Mouse (Mus musculus): ENCODE results near the gene Mtnr1b. TPM values are rescaled to one million over a fixed set of nuclear protein-coding genes. Genes with fewer than 3 reads are reported as not detected.
"Not testable (repeated sequence)": the region's sequence is repeated elsewhere in the genome, so short reads cannot be mapped to it uniquely, and the experiment has no call there.

Mtnr1b gene
- polyA plus RNA-seq, 1 experiment from 2014 or later = not detected

DNA sequence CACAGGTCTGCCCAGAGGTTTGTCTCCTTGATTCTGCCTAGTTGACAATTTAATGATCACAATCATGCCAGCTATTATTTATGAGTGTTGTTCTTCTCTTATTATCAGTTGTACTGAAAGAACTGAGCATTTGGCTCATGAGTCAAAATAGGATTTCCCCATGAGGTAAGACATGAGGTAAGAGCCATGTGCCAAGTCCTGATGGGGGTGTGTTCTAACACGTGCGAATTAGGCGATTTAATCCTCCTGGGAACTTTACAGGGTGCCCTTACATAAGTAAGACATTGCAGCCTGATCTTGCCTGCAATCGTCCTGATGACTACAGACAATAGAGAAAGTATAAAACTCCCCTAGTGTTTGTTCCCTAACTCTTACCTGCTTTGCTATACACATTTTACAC lies 4.9 kb downstream of the Mtnr1b start:
- H3K4me1 ChIP-seq = no peaks in the 10 kb centered on the region
- WGBS = 72% methylated on average over 4 of the region's 4 CpGs
- no peak overlapping the region for H3K9ac ChIP-seq
- H3K4me2 ChIP-seq (replicated peaks) = no peak overlapping the region
- no peak overlapping the region for H3K27ac ChIP-seq
- no peaks in the 10 kb centered on the region for H3K36me3 ChIP-seq
- H3K9me3 ChIP-seq (replicated peaks) = no peaks in the 10 kb centered on the region
- no peak for ATAC-seq (ENCODE audit: low FRiP score)
- H3K27me3 ChIP-seq = peaks cover 9% of the 10 kb centered on the region; the same call in 1 of the 2 replicates
- no peak overlapping the region for H3K4me3 ChIP-seq

DNA sequence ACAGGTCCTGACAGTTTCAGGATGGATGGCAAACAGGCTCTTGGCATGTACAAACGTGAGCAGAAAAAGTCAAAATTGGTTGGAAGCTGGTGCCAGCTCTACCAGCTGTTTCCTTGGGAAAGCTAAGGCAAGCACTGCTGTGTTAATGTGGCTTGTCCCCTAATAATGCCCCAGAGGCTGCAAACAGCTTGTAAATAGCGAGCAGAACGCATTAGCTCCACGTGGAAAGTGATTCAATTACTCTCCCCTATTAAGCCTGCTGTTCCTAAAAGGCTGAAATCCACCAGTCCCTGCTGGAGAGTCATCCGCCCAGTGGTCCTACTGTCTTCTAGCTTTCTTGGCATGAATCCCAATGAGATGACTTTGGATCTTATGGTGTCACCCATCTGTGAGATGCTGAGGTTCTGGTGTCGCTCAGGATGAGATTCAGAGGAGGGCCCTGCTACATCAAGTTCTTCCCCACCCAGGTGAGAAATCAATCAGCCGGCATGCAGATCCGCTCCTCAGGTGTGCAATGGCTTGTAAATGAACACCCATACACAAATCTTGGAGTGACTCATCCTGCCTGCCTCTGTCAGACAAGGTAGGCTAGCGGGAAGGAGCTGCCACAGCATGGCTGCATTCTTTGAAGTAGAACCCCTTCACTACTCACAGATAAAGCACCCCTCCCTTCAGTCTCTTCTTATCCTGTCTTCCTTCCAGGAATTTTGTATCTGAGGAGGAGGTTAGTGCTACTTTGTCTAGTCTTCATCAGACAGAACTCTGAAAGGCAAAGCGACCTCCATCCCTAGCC lies 7.9 kb downstream of the Mtnr1b start:
- Histone ChIP-seq H3K4me1 (no peaks in the 10 kb centered on the region), H3K36me3 (no peaks in the 10 kb centered on the region), H3K9ac (no peak overlapping the region), H3K4me2 (replicated peaks) (no peak overlapping the region), H3K27ac (no peak overlapping the region), H3K9me3 (replicated peaks) (no peaks in the 10 kb centered on the region), H3K4me3 (no peak overlapping the region), H3K27me3 (no peaks in the 10 kb centered on the region)
- ATAC-seq (ENCODE audit: low FRiP score) = peak; percentile 46; the same call in 1 of the 2 replicates
- WGBS = 75% methylated on average over 10 of the region's 10 CpGs

DNA sequence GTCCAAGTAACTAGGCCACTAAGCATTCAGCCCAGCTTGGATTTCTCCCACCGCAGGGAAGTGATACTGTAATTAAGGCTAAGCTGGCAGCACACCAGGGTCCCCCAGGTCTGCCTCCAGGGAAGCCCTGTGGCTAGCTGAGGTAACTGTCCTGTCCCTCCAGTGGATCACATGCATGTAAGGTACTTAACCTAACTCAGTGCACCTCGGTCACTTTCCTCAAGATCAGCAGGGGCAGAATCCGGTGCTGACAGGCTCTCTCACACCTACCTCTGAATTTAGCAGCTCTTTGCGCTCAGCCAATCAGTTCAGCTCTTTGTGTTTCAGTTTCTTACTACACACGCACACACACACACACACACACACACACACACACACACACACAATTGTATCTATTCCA lies 13.0 kb downstream of the Mtnr1b start:
- Histone ChIP-seq H3K4me3 (no peak overlapping the region), H3K9me3 (replicated peaks) (no peaks in the 10 kb centered on the region), H3K4me1 (no peaks in the 10 kb centered on the region), H3K27me3 (no peaks in the 10 kb centered on the region), H3K4me2 (replicated peaks) (no peak overlapping the region), H3K36me3 (no peaks in the 10 kb centered on the region), H3K27ac (no peak overlapping the region), H3K9ac (no peak overlapping the region)
- no peak for ATAC-seq (ENCODE audit: low FRiP score)
- 67% methylated on average over 5 of the region's 5 CpGs for WGBS

DNA sequence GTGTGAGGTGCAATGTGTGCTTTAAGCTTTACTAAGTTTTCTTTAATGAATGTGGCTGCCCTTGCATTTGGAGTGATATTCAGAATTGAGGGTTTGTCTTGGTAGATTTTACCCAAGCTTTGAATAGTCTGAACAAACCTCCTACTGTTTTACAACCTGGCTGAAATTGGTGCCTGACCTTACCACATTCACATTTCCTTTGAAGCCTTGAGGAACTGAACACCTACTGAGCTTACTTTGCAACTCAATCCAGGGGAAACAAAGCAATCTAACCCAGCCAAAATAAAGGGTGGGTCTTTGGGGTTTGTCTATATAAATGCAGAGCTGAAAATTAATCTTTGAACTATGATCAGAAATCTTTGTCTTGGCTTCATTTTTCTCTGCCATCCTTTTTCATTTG lies 23.6 kb downstream of the Mtnr1b start:
- Histone ChIP-seq H3K36me3 (no peaks in the 10 kb centered on the region), H3K4me3 (no peak overlapping the region), H3K9me3 (replicated peaks) (no peaks in the 10 kb centered on the region), H3K4me2 (replicated peaks) (no peak overlapping the region), H3K4me1 (no peaks in the 10 kb centered on the region), H3K27me3 (no peaks in the 10 kb centered on the region), H3K27ac (no peak overlapping the region), H3K9ac (no peak overlapping the region)
- ATAC-seq (ENCODE audit: low FRiP score) = no peak

DNA sequence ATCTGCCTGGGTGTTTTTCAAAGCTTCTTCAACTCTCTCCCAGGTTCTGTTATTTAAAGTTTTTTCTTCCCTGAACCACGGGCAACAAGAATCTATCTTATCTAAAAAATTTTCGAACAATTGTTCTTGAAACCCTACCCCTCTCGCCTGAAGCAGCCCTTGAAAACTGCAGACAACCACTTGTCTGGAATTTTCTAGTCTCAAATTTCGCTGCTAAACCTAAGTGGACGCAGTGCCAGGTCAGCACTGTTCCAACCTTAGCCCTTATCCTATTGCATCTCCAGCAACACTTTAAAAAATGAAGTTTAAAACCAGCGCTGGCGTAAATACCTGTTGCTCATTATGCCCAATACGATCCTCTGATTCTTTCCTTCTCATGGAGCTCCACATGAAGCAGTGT lies 29.0 kb downstream of the Mtnr1b start:
- Histone ChIP-seq H3K27ac (no peak overlapping the region), H3K4me2 (replicated peaks) (no peak overlapping the region), H3K9ac (no peak overlapping the region), H3K36me3 (no peaks in the 10 kb centered on the region), H3K4me1 (no peaks in the 10 kb centered on the region), H3K27me3 (no peaks in the 10 kb centered on the region), H3K9me3 (replicated peaks) (no peaks in the 10 kb centered on the region), H3K4me3 (no peak overlapping the region)
- WGBS = 81% methylated on average over 8 of the region's 8 CpGs
- no peak for ATAC-seq (ENCODE audit: low FRiP score)

DNA sequence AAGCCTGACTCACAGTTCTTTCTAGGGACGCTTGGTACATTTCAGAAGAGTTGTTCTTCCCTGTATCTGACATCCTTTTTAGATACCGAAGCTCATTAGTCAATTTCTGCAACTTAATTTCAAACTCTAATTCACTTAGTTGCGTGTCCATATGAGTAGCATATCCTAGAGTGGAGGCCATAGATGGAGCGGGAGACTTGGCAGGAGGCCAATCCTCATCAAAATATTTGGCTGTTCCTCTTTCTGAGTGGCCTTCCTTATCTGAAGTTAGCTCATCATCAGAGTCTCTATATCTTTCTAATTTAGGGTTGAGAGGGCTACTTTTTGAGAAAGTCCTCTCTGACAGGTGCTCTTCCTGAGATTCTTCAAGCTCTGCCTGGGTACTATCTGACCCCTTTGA lies 29.4 kb downstream of the Mtnr1b start:
- H3K9me3 ChIP-seq (replicated peaks); H3K4me2 ChIP-seq (replicated peaks); H3K4me3 ChIP-seq; H3K9ac ChIP-seq; H3K27ac ChIP-seq; ATAC-seq (ENCODE audit: low FRiP score); H3K27me3 ChIP-seq; H3K36me3 ChIP-seq; H3K4me1 ChIP-seq: not testable (repeated sequence)
- WGBS = 87% methylated on average over 4 of the region's 4 CpGs

DNA sequence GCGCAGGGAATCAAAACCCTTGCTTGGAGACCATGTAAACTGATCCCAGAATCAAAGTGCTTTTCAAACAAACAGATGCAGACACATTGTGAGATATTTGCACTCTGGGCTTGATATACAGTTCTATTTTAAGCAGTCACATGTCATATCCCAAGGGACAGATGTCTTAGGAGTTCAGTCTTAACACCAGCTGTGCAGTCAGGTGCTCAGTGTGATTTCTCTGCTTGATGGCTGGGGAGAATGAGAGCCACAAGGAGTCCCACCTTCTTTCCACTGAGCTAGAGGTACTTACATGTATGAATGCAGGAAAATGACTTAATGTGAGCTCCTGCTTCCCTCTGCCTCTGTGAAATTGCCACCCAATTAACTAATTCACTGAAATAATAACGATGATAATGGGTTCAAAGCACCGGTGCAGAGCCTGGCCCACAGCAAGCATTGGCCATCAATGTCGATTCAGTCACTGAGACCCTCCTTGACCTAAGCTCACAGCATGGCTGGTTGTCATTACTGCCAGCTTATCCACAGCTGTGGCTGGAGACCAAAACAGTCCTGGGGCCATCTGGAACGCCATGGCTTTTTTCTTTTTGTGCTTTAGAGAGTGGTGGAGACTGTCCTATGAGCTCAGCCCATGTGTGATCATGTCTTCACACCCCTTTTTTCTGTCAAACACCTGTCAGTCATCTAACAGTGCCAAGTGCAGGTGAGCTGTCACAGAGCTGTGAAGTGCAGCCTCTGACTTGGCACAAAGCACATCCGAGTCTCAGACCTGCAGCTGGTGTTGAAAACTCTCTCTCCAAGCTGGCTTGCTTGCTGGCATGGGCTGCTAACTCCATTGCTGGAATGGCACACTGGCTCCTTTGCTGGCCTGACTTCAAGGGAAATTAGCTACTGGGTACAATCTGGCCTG lies 61.1 kb downstream of the Mtnr1b start:
- peak; percentile 48; the same call in 1 of the 2 replicates for ATAC-seq (ENCODE audit: low FRiP score)
- 72% methylated on average over 6 of the region's 6 CpGs for WGBS
- no peak overlapping the region for H3K27ac ChIP-seq

DNA sequence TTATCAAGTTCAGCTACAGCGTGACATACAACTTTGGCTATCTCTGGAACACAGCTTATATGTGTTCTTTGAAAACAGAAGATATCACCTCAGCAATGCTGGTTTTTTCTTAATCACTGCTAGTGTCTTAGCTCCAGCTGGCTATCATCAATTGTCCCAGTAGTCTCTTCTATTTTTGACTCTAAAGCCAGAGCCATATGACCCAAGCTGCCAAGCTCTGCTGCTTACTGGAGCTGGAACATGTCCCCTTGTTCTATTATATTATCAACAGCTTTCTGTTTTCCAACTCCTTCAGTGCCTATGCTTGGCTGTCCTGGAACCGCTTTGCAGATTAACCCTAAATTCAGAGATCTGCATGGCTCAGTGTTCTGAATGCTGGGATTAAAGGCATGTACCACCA lies 70.1 kb downstream of the Mtnr1b start:
- WGBS = 90% methylated on average over 2 of the region's 2 CpGs
- no peaks in the 10 kb centered on the region for H3K27me3 ChIP-seq

More for the DNA sequence above, 61.1 kb downstream of the Mtnr1b start:
- Histone ChIP-seq H3K27me3 (no peaks in the 10 kb centered on the region), H3K4me1 (no peaks in the 10 kb centered on the region), H3K4me2 (replicated peaks) (no peak overlapping the region), H3K36me3 (no peaks in the 10 kb centered on the region), H3K4me3 (no peak overlapping the region), H3K9me3 (replicated peaks) (no peaks in the 10 kb centered on the region), H3K9ac (no peak overlapping the region)

DNA sequence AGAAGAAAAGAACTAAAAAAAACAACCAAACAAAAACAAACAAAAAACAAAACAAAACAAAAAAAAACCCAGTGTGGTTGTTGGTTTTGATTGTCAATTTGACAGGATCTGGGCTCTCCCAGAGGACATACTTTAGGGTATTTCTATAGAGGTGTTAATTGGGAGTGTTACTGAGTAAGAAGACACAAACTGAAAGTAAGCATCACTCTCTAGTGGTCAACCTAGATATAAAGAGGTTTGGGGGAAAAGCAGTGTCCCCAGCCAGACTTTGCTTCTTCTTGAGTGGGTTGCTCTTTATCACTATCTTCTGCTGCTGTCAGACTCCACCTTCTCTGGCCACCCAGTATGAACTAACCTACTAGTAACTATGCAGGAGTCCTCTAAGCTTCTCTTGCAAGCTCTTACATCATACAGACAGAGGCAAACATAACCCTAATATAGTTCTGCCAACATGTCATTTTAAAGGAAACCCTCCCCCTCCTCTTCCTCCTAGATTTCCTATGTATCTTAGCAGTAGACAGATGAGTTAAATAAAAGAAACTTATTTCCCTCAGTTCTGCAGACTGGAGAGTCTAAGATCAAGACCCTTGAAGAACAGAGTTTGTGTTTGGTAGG lies 71.8 kb downstream of the Mtnr1b start:
- Histone ChIP-seq H3K9me3 (replicated peaks) (no peaks in the 10 kb centered on the region), H3K4me1 (no peaks in the 10 kb centered on the region), H3K27me3 (no peaks in the 10 kb centered on the region), H3K27ac (no peak overlapping the region), H3K9ac (no peak overlapping the region), H3K4me2 (replicated peaks) (no peak overlapping the region), H3K36me3 (no peaks in the 10 kb centered on the region), H3K4me3 (no peak overlapping the region)
- ATAC-seq (ENCODE audit: low FRiP score) = no peak

More for the DNA sequence above, 70.1 kb downstream of the Mtnr1b start:
- H3K4me1 ChIP-seq = no peaks in the 10 kb centered on the region
- H3K4me3 ChIP-seq = no peak overlapping the region
- H3K36me3 ChIP-seq = no peaks in the 10 kb centered on the region
- no peak overlapping the region for H3K9ac ChIP-seq
- no peaks in the 10 kb centered on the region for H3K9me3 ChIP-seq (replicated peaks)
- H3K27ac ChIP-seq = no peak overlapping the region
- ATAC-seq (ENCODE audit: low FRiP score) = no peak
- no peak overlapping the region for H3K4me2 ChIP-seq (replicated peaks)

DNA sequence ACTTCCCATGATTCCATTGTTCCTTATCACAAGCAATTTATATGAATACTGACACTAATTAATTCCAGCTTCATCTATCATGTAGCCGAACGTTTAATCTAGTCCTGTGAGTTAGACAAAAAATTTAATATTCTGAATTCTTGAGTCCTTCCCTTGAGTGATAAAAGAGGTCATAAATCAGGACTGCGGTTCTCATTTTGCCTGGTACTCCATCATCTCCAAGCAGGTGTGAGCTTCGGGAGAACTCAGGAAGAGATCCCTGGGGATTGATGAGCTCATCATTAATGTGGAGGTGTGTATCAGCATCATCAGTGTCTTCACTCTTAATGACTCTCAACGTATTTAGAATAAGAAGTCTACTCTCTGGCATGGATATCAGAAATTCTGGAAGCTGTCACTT lies 74.0 kb downstream of the Mtnr1b start:
- no peak overlapping the region for H3K9ac ChIP-seq
- WGBS = 79% methylated on average over 5 of the region's 5 CpGs
- H3K27me3 ChIP-seq = no peaks in the 10 kb centered on the region
- no peak overlapping the region for H3K4me3 ChIP-seq
- H3K4me2 ChIP-seq (replicated peaks) = no peak overlapping the region
- H3K36me3 ChIP-seq = no peaks in the 10 kb centered on the region
- H3K27ac ChIP-seq = no peak overlapping the region
- no peaks in the 10 kb centered on the region for H3K4me1 ChIP-seq
- H3K9me3 ChIP-seq (replicated peaks) = no peaks in the 10 kb centered on the region
- no peak for ATAC-seq (ENCODE audit: low FRiP score)

DNA sequence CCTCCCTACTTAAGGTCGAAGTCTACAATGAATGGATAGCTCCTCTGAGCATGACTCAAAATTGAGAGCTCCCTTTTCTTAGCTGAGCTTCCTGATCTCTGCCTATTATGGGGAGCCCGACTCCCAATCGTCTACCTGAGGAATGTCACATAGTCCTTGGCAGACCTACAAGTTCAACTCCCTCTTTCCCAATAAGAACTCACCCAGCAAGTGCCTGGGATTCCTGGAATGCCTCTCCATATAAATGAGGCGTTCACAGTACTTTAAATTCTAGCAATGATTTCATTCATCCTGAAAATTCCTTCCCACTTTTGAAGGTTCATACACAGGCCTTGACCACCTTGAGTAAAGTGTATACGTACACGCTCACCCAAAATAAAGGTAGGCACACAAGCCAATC lies 79.9 kb downstream of the Mtnr1b start:
- no peak for ATAC-seq (ENCODE audit: low FRiP score)
- 87% methylated on average over 6 of the region's 6 CpGs for WGBS
- Histone ChIP-seq H3K4me3 (no peak overlapping the region), H3K27me3 (no peaks in the 10 kb centered on the region), H3K9ac (no peak overlapping the region), H3K27ac (no peak overlapping the region), H3K36me3 (no peaks in the 10 kb centered on the region), H3K4me2 (replicated peaks) (no peak overlapping the region), H3K4me1 (no peaks in the 10 kb centered on the region), H3K9me3 (replicated peaks) (no peaks in the 10 kb centered on the region)

DNA sequence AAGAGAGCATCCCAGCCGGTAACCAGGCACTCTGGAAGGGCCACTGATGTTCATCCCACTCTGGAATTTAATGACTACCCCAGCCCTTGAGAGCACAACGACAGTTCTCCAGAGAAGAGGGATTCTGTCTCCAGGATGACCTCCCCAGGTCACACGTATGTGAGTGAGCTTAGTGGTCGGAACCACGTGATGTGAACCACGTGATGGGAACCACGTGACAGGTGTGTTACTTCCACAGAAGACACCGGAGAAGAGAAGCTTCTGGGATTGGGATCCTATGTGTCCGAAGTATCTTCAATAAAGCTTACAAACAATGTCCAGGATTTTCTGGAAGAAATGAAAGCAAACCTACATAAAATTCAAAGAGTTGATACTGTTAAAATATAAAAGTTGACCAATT lies 82.3 kb downstream of the Mtnr1b start:
- WGBS = 91% methylated on average over 9 of the region's 9 CpGs
- H3K9ac ChIP-seq = no peak overlapping the region
- no peaks in the 10 kb centered on the region for H3K27me3 ChIP-seq
- H3K9me3 ChIP-seq (replicated peaks) = no peaks in the 10 kb centered on the region
- H3K4me2 ChIP-seq (replicated peaks) = no peak overlapping the region
- no peaks in the 10 kb centered on the region for H3K36me3 ChIP-seq
- no peak for ATAC-seq (ENCODE audit: low FRiP score)
- H3K27ac ChIP-seq = no peak overlapping the region
- no peak overlapping the region for H3K4me3 ChIP-seq
- H3K4me1 ChIP-seq = no peaks in the 10 kb centered on the region

Data from hindbrain, embryonic 12.5 days (tissue).